22 mouse cellular contexts compared by ENCODE assay signal in genomic region chr16:73120568-73120967, GRCm38 (mm10).
DNase-seq lines count a peak whose midpoint lies in the region; ATAC-seq lines count a peak whose summit lies in the region.
"Had no signal": no experiment of that assay in that cellular context is flagged by ENCODE, and none has a peak within 500 bp of the region (broad histone marks: within the 10 kb centered on the region; RNA-seq: fewer than 3 reads in every experiment).

No protein-coding gene starts in this region.

- H3K9ac ChIP-seq in hindbrain, embryonic 14.5 days: no peak overlapping the region
- H3K9ac ChIP-seq: heart, embryonic 12.5 days had no signal

- H3K27ac ChIP-seq in hindbrain, embryonic 10.5 days: no peak overlapping the region
- no peak overlapping the region for H3K27ac ChIP-seq in hindbrain, embryonic 14.5 days
- H3K27ac ChIP-seq in limb, embryonic 10.5 days: no peak overlapping the region
- H3K27ac ChIP-seq: forebrain, embryonic 10.5 days had no signal

- ATAC-seq in hindbrain, embryonic 14.5 days (ENCODE audit: low FRiP score): no peak
- ATAC-seq: forebrain, embryonic 14.5 days; hindbrain, embryonic 16.5 days; inflammation-experienced regulatory T-cells, adult 6 months; intestine, postnatal 0 days; Patski had no signal

- no peaks in the 10 kb centered on the region for H3K9me3 ChIP-seq in hindbrain, embryonic 10.5 days
- no peaks in the 10 kb centered on the region for H3K9me3 ChIP-seq in hindbrain, embryonic 14.5 days (ENCODE audit: control insufficient read depth, low read length)
- H3K9me3 ChIP-seq in limb, embryonic 10.5 days (replicated peaks): no peaks in the 10 kb centered on the region
- H3K9me3 ChIP-seq: forebrain, embryonic 10.5 days; heart, embryonic 12.5 days had no signal

- H3K27me3 ChIP-seq in hindbrain, embryonic 10.5 days (ENCODE audit: insufficient read depth, poor library complexity, severe bottlenecking): no peaks in the 10 kb centered on the region
- H3K27me3 ChIP-seq in hindbrain, embryonic 14.5 days (ENCODE audit: control insufficient read depth, insufficient read depth, low read length): no peaks in the 10 kb centered on the region
- H3K27me3 ChIP-seq in limb, embryonic 10.5 days (ENCODE audit: low read depth, poor library complexity, severe bottlenecking): no peaks in the 10 kb centered on the region
- H3K27me3 ChIP-seq: heart, embryonic 12.5 days; Patski had no signal

- peaks cover 12% of the 10 kb centered on the region for H3K4me1 ChIP-seq in hindbrain, embryonic 10.5 days (replicated peaks)
- no peaks in the 10 kb centered on the region for H3K4me1 ChIP-seq in hindbrain, embryonic 14.5 days (replicated peaks; ENCODE audit: control insufficient read depth, insufficient read depth, low read length)
- peaks cover 13% of the 10 kb centered on the region for H3K4me1 ChIP-seq in limb, embryonic 10.5 days
- H3K4me1 ChIP-seq: heart, embryonic 12.5 days had no signal

- no peaks in the 10 kb centered on the region for H3K36me3 ChIP-seq in hindbrain, embryonic 10.5 days
- no peaks in the 10 kb centered on the region for H3K36me3 ChIP-seq in hindbrain, embryonic 14.5 days (replicated peaks; ENCODE audit: control insufficient read depth, insufficient read depth)
- H3K36me3 ChIP-seq in limb, embryonic 10.5 days: no peaks in the 10 kb centered on the region
- H3K36me3 ChIP-seq: forebrain, embryonic 10.5 days; heart, embryonic 12.5 days had no signal

- no peak overlapping the region for H3K4me3 ChIP-seq in hindbrain, embryonic 10.5 days
- no peak overlapping the region for H3K4me3 ChIP-seq in hindbrain, embryonic 14.5 days (replicated peaks; ENCODE audit: low read length)
- no peak overlapping the region for H3K4me3 ChIP-seq in limb, embryonic 10.5 days
- H3K4me3 ChIP-seq: erythroblast, embryonic 14.5 days; forebrain, embryonic 10.5 days; heart, embryonic 12.5 days had no signal

- H3K4me2 ChIP-seq in hindbrain, embryonic 14.5 days (replicated peaks): no peak overlapping the region
- H3K4me2 ChIP-seq: heart, embryonic 12.5 days had no signal

- DNase-seq in hindbrain, embryonic 10.5 days (ENCODE audit: low spot score): peak; percentile 15
- no peak for DNase-seq in hindbrain, embryonic 14.5 days (ENCODE audit: low spot score)
- peak; percentile 71 for DNase-seq in R1 (ENCODE audit: low read depth, low spot score)
- peak; percentile 51 for DNase-seq in limb, embryonic 10.5 days (ENCODE audit: low spot score)
- DNase-seq in thymus, postnatal 25 days: no peak
- no peak for DNase-seq in cerebellum, adult 11 months
- DNase-seq: adrenal gland, adult 8-10 months; adrenal gland, postnatal 36 days; cerebellum, adult 11-12 months; cerebellum, adult 9-10 months; cerebellum, postnatal 25 days; gastrocnemius, postnatal 10 days; heart, adult 18-20 months; kidney, adult 9 months had no signal

Comparison
In these comparisons a context has a peak if more than half of its experiments do, and no peak if none do; other contexts are left out.
1. DNase-seq: peak in hindbrain, embryonic 10.5 days (single experiment), R1 (single experiment) and limb, embryonic 10.5 days (single experiment); none in hindbrain, embryonic 14.5 days (single experiment), thymus, postnatal 25 days (single experiment) and cerebellum, adult 11 months (single experiment).